Mouse (Mus musculus) ovary, adult 18-20 months (tissue): Measurements from ENCODE around the gene Arhgap6.
"Not testable (repeated sequence)": the region's sequence is repeated elsewhere in the genome, so short reads cannot be mapped to it uniquely, and the experiment has no call there.

Source experiments
- DNase-seq: peaks from one replicate; pipeline ENCODE4 v3.0.0; 2022; ENCODE audit warnings: low spot score, mixed read lengths

The Arhgap6 gene

GRCm38 (mm10) chrX:169308559-169308958 is 513.7 kb downstream of the Arhgap6 start:
- no peak for DNase-seq

DNA sequence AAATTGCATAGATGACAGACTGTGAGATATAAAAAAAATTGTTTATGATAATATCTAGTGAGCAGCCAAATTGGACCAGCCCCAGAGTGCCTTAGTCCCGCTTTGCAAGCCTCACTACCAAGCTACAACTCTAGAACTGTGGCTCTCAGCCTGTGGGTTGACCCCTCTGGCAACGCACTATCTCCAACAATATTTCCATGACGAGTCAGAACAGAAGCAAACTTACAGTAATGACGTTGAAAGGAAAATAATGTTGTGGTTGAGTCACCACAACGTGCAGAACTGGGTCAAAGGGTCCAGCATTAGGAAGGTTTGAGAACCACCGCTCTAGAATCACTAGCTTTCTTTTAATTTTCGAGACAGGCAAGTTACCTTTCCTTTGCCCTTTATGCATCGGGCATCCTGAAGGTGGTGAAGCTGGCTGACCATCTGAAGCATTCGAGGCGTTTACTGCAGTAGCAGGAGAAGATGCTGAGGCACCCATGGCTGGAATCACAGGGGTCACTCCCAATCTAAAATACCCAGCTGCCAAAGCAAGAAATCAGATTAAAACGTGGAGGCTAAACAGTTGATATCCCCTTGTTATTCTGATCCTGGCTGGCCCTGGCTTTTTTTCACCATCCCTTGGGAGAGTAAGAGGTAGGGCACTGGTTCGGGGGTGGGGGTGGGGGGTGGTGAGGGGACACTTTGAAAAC is 524.3 kb downstream of the Arhgap6 start:
- DNase-seq: no peak

DNA sequence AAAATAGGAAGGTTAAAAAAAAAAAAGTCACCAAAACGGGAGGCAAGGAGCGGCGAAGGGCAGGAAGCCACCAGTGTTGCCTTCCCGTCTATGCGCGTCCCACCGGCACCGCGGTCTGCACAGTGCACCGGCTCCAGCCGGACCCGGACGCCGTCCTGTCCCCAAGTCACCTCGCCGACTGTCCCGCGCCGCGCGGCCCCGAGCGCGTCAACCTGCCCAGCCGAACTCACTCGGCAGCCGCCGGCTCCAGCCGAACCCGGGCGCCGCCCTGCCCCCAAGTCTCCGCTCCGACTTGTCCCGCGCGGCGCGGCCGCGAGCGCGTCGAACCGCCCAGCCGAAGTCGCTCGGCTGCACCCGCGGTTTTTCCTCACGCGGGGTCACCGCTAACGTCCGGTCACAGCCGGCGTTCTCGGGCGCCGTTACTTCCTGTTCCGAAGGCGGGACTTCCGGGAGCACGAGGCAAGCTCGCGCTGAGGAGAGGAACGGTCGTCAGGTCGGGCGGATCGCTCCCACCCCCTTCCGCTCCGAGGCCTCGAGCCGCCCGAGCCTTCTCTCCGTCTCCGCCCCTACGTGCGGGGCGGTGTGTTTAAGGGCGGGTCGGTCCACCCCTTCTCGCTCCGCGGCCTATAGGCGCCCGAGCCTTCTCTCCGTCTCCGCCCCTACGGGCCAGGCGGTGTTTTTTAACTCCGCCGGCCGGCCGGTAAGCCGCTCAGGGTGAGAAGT is 525.2 kb downstream of the Arhgap6 start, which contains the start of gene Hccs:
Gene Hccs (minus strand): TSS at position 428 of the 723 bp plus-strand sequence.
- peak; percentile 89 for DNase-seq

GRCm38 (mm10) chrX:169320668-169321005 is 525.7 kb downstream of the Arhgap6 start:
- DNase-seq: not testable (repeated sequence)

DNA sequence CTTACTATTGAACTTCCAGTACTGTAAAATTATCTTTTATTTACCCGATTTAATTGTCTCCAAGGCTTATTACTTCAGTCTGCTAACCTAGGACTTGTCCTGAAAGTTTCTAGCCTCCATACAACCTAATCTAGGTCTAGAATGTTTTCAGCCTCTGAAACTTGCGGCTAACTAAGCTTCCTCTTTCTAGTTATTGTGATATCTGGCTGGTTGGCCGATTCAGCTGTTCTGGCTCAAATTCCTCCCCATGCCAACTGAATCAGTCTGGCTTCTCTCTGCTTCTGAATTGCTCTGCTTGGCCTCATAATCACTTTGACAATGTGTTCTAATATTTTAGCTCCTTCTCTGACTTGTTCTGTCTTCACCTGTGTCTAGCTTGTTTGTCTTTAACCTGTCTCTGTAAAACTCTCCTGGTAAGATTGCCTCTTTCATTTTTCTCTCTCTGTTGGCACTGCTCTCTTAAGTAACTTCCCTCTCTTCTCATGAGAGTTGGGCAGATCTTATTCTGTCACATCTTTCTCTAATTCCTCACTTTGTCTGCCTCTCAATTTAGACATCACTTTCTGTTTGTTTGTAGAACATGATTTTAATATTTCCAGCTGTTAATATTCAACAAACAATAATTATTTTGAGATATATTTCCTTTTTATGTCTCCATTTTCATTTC is 531.2 kb downstream of the Arhgap6 start:
- no peak for DNase-seq

DNA sequence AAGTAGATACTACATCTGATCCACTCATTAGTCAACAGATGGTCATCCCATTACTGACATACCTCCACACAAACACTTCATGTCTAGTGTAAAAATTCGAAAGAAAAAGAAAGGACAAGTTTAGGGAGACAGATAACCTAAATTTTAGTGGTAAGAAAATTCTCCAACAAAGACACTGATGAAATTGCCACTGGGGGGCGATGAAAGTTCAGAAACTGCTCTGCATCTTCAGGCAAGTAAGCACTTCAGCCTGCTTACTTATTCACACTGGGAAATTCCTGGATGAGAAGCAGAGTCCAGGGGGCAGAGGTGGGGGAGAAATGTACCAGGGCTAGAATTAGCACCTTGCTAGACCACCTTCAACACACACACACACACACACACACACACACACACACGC is 537.4 kb downstream of the Arhgap6 start:
- no peak for DNase-seq

DNA sequence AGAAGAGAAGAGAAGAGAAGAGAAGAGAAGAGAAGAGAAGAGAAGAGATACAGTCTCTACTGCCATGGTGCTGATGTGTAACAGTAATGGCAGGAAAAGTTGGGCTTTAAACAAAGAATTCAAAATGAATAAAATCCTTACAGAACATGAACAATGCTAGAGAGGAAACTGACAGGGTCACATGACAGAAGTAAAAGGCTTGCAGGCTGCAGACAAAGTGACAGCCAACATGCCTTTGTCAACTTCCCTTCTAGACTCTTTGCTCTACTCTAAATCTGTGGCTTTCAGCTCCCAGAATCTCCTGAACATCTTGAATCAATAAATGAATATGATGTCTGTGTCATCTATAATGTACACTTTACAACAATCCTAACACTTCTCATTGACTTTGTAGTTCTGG is 542.7 kb downstream of the Arhgap6 start:
- no peak for DNase-seq

GRCm38 (mm10) chrX:169338213-169338612 is 543.3 kb downstream of the Arhgap6 start:
- no peak for DNase-seq
